Mouse (Mus musculus): ENCODE measurements around the gene Cyb5r1. TPM values are rescaled to one million over a fixed set of nuclear protein-coding genes. Genes with fewer than 3 reads are reported as not detected.

Cyb5r1 gene
- 10 to 100 TPM; 18.9 to 19.9 TPM for total RNA-seq (2021)

DNA sequence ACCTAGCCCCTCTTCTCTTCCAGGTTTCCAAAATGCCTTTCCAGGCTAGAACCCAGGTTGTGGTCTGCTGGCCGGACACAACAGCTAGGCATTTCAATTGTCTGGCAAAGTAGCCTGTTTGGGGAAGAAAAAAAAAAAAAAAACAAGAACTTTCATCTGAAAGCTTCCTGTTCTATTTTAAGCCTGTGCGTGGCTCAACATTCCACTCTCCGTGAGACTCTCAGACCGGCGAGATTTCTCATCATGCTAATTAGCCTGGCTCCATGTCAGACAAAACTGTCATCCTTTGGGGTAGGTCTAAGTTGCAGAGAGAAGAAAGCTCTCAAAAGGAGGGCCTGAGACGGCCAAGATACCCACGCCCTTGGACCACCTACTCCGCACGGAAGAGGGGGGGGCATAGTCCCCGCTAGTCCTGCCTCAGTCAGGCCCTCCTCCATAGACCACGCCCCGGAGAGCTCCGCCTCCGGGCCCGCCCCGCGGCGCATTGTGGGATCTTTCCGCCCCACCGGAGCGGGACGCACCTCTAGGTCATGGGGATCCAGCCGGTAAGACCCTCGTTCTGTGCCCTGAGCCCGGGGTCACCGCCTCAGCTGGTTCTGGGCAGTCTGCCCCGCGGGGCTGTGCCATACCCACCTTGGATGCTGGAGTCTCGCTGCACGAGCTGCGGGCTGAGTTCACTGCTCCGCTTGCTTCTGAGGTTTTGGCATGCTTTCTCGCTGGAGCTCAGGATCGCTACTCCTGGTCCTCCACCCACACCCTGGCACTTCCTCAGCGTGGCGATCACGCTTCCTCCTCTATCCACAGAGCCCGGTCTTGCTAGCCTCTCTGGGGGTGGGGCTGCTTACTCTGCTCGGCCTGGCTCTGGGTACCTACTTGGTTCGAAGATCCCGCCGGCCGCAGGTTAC is at the start of gene Cyb5r1:
Gene Cyb5r1, plus strand, starts transcription at position 51 of the 905 bp plus-strand sequence.
- intact Hi-C loops (cut with DNase I), result no loop called here
- DNase-seq (ENCODE audit: low spot score in 2 of 2), result peak; percentile 62 to 71

DNA sequence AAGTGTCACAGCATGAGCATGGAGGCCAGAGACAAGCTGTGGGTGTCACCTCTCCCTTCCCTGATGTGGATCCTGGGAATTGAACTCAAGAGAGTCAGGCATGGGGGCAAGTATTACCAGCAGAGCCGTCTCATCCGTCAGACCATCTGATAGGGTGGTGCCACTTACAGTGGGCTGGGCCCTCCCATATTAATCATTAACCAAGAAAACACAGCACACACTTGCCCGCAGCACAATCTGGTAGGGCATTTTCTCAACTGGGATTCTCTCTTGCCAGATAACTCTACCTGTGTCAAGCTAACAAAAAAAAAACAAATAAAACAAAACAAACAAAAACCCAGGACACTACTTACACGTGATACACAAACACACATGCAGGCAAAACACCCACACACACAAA is 47.9 kb upstream of the Cyb5r1 start:
- DNase-seq (ENCODE audit: low spot score in 2 of 2), result no peak
- intact Hi-C loops (cut with DNase I), result no loop called here

DNA sequence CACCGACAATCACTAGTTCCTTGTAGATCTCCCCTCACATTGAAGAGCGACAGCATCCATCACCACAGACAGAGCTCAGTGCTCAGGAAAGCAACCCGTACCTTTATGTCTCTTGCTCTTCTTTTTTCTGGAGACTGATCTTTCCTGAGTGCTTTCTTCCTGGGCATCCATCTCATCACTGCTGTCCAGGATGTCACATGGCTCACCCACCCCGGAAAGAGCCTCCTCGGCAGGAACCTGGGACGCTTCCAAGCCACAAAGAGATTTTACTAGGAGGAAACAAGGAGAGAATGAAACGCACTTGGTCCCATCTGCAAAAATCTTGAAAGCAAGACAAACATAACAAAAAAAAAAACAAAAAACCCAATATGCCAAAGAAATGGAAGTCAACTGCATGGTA is 44.7 kb upstream of the Cyb5r1 start:
- no peak for DNase-seq (ENCODE audit: low spot score in 2 of 2)
- intact Hi-C loops (cut with DNase I), result loop anchor here (2.0 to 5.0 kb wide), 2 partner anchors 57 to 94 kb away; partner anchors contain the start of genes Adipor1 and Klhl12

DNA sequence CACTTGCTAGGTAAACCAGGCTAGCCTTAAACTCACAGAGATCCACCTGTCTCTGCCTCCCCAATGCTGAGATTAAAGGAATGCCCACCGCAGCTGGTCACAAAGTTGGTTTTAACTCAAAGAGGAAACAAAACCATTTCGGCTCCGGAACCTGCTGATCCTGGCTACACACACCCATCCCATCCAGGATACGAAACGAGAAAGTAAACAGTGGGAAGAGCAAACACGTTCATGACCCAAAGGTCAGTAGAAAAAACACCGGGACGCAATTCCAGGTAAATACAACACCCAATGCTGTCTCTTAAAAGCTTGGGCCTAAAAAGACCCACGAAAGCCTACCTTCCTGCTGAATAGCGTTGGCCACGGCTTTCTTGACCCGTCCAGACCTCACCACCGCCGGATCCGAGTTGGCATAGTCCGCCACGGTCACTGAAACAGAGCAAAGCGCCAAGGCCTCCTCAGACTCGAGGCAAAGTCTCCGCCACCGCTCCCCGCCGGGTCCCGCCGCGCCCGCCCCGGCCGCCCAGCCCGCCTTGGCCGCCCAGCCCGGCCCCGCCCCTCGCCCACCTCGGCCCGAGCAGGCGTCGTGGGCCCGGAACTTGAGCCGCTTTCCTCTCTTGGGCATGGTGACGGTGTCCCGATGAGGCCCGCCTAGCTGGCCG is 44.0 kb upstream of the Cyb5r1 start:
- intact Hi-C loops (cut with DNase I), result loop anchor here (2.0 to 5.0 kb wide), 2 partner anchors 56 to 93 kb away; partner anchors contain the start of genes Adipor1 and Klhl12
- no peak for DNase-seq (ENCODE audit: low spot score in 2 of 2)

DNA sequence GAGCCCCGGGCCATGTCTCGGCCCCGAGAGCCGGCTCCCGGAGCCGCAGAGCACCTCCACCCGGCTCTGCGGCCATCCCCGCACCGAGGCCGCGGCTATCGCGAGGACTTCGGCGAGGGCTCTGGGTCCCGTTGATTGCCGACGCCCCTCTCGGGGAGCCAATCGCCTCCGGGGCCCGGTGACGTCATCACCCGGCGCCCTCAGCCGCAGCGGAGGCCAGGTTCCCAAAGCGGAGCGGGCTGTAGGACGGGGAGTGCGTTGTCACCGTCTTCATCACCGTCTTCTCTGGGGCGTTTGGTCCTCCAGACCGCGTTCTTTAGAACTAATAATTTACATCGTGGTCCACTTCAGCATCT is 43.5 kb upstream of the Cyb5r1 start, which contains the start of gene Tmem183a:
Gene Tmem183a, minus strand, starts transcription at position 123 of the 356 bp plus-strand sequence.
- intact Hi-C loops (cut with DNase I), result loop anchor here (2.0 to 5.0 kb wide), 2 partner anchors 55 to 93 kb away; partner anchors contain the start of genes Adipor1 and Klhl12
- DNase-seq (ENCODE audit: low spot score in 2 of 2), result peak; percentile 96 to 98

DNA sequence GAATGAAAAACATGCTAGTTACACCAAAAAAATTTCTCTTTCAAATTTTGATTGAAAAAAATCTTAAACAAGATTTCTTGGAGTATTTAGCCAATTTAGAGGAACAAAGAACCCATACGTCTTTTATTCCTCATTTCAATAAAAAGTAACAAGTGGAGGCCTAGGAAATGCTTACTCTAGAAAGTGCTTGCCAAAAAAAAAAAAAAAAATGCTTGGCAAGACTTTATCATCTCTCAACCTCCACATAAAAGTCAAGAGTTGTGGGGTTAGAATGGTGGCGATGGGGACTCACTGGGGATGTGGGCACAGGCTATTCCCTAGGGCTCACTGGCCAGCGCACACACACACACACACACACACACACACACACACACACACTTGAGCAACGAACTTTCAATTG is 42.2 kb upstream of the Cyb5r1 start:
- no peak for DNase-seq (ENCODE audit: low spot score in 2 of 2)
- intact Hi-C loops (cut with DNase I), result loop anchor here (5.0 kb wide), 1 partner anchor 54 kb away; the partner anchor contains the start of gene Adipor1

DNA sequence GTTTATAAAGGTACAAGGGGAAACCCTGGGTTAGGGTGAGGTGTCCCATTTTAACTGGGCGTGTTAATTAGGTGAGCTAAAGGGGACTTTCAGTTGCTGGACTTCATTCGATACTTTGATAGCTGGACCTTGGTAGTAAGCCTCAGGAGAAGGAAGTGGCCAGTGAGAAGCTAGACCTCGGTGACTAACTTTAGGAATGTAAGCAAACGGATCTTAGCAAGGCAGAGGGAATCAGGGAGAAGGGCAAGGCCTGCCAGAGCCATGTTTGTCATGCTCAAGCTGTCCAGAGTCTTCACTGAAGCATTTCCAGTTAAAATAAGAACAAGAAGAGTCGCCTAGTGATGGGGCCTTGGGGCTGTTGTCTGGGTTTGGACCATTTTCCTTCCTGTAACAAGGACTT is 39.9 kb upstream of the Cyb5r1 start:
- no peak for DNase-seq (ENCODE audit: low spot score in 2 of 2)
- intact Hi-C loops (cut with DNase I), result no loop called here

DNA sequence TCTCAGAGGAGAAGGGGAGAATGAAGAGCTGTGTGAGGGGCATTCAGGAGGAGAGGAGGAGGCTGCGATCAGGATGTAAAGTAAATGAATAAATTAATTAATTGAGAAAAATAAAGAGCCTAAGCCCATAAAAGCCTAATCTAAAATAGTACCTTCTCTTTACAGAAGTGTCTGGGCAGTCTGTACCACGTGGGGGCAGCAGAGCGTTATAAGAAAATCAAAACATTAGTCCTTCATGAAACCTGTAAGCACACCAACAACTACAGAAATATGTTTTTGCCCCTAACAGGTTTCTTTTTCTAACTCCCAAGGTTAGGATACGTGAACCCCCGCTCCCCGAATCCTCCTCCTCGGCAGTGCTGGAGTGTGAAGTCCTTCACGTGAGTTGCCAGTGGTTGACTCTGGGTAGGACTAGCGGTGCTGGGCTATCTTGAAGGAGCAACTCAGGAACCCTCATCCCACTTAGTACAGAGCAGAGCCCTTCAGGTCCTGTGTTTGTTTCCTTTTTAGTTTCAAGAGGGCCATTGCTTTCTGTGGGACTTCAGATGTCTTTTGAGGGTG is 36.5 kb upstream of the Cyb5r1 start:
- intact Hi-C loops (cut with DNase I), result no loop called here
- peak in 1 of 2 experiments; percentile 39 for DNase-seq (ENCODE audit: low spot score in 2 of 2)

DNA sequence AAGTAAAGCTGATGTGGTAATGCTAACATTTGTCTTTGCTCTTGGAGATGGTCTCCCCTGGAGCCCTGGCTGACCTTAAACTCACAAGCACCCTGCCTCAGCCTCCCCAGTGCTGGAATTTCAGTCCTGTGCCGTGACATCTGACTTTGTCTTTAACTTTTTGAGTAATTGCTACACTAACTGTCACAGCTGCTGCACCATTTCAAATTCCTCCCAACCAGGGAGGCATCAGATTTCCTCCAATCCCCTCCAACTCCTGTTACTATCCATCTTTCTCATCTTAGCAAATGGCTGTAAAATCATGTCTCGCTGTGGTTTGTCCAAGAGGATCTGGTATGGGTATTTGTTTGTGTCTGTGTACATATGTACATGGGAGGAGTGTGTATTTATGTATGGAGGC is 31.2 kb upstream of the Cyb5r1 start:
- DNase-seq (ENCODE audit: low spot score in 2 of 2), result no peak
- intact Hi-C loops (cut with DNase I), result no loop called here

DNA sequence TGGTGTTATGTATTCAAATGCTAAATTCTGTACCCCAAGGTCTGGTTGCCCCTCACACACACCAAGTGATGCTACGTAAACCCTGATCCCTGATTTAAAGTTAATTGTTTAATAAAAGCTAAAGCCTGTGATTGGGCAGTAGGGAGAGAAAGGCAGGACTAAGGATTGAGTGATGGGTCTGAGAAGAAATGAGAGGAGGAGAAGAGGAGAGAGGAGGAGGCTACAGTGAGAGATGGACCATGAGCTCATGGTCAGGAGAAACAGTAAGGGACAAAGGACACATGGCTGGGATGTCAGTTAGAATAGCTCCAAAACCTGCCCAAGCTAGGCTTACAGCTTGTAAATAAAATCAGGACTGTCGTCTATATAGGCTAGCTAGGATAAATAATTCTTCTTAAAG is 24.3 kb upstream of the Cyb5r1 start:
- no peak for DNase-seq (ENCODE audit: low spot score in 2 of 2)
- intact Hi-C loops (cut with DNase I), result no loop called here

DNA sequence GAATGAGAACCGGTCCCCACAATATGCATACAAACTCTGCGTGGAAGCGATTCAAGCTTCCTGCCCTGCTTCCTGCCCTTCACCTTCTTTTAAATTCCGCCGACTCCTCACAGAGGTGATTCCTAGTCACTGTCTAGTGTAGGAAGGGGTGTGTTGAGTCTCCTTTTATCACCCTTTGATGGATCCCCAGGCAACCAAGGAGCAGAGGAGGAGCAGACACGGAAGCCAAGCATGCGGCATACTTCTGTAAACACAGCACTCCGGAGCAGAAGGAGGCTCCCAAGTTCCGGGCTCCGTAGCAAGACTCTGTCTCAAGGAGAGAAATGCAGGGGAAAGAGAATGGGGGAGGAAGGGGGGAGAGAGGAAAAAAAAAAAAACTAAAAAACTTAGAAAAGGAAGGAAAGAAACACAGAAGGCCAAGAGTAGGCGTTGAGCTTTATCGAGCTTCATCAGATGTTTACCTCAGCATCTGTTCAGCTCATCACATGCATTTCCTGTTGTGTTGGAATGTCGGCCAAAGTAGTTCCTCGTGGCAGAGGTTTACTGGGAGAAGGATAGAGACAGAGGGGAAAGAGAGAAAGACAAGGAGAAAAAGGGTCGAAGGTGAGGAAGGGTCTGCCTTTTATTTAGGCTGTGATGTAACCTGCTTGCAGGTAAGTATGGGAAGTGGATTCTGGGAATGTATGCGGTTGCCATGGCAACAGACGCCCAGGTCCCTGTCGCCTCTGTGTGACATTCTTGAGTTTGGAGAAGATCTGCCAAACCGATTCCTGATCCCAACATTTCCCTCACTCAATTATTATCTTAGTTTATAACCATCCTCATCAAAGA is 23.3 kb upstream of the Cyb5r1 start:
- intact Hi-C loops (cut with DNase I), result no loop called here
- DNase-seq (ENCODE audit: low spot score in 2 of 2), result peak; percentile 14 to 18

DNA sequence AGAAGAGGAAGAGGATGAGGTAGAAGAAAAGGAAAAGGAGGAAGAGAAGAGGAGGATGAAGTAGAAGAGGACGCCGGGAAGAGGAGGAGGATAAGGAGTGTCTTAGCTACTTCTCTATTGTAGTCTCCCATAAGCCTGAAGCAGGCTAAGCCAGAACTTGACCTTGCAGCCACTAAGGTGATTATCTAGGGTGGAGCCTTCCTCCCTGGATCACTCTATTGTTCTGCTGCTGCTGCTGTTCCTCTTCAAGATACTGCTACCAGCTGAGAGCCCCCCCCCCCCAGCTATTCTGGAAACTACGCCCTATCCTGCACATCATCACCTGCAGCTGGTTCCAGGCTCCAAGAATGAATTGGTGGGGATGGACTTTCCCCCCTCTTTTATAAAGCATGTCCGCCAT is 20.8 kb upstream of the Cyb5r1 start:
- DNase-seq (ENCODE audit: low spot score in 2 of 2), result no peak
- intact Hi-C loops (cut with DNase I), result no loop called here

DNA sequence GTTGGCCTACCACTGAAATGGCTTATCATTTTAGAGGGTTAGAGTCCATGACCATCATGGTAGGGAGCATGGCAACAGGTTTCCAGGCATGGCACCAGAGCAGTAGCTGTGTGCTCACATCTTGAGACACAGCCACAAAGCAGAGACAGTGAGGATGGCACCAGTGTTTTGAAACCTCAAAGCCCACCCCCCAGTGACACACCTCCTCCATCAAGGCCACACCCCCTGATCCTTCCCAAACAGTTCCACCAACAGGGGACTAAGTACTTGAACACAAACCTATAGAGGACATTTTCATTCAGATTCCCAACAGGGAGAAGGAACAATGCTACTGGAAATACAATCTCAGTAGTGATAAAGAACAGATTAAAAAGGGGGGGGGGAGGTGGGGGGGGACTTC is 20.2 kb upstream of the Cyb5r1 start:
- no peak for DNase-seq (ENCODE audit: low spot score in 2 of 2)
- intact Hi-C loops (cut with DNase I), result no loop called here

DNA sequence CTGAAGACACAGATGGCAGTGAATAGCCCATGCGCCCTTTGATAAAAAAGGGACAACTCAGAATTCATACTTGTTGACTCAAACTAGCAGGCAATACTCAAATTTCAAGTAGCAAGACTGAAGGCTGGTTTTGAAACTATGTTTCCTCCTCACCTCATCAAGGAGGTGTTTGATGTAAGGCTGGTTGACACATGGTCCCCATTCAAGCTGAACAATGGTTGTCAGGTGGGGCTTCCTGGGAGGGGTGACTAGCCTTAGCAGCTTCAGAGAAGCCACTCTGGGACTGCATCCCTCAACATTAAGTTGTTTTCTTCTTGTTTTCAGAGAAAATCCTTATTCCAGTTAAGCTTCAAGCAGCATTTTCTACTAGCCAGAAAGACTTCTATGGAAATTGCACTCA is 19.7 kb upstream of the Cyb5r1 start, which contains the start of gene 4933406M09Rik:
Gene 4933406M09Rik, plus strand, starts transcription at position 275 of the 400 bp plus-strand sequence.
- intact Hi-C loops (cut with DNase I), result no loop called here
- no peak for DNase-seq (ENCODE audit: low spot score in 2 of 2)

DNA sequence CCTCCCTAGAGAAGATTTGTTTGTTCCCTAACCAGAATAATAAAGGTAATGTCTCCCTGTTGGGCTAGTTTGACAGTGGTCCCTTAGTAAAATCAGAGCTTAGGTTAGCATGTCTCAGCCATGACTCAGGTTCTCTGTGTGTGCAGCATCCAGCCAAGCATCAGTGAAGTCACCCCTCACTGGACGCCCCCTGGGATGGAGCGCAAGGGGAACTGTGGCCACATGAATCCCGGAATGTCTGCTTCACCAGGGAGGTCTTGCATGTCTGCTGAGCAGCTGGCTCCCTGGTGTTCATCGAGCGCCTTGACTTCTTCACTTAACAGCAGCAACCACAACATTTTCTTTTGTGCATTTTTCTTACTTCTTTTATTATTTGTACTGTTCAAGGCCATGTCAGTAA is 11.5 kb upstream of the Cyb5r1 start:
- intact Hi-C loops (cut with DNase I), result no loop called here
- no peak for DNase-seq (ENCODE audit: low spot score in 2 of 2)

DNA sequence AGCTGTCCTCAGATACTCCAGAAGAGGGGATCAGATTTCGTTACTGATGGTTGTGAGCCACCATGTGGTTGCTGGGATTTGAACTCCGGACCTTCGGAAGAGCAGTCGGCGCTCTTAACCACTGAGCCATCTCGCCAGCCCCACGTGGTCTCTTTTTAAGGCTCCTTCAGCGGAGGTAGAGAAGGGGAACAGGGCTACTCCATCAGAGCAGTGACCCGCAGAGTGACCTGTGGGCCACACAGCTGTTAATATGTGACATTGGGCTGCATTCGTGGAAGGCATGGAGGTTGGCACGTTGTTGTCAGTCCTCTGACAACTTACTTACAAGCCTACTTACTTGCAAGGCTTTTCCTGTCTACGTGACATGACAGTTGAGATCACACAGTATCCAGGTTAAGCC is 7.1 kb upstream of the Cyb5r1 start:
- intact Hi-C loops (cut with DNase I), result no loop called here
- DNase-seq (ENCODE audit: low spot score in 2 of 2), result no peak

DNA sequence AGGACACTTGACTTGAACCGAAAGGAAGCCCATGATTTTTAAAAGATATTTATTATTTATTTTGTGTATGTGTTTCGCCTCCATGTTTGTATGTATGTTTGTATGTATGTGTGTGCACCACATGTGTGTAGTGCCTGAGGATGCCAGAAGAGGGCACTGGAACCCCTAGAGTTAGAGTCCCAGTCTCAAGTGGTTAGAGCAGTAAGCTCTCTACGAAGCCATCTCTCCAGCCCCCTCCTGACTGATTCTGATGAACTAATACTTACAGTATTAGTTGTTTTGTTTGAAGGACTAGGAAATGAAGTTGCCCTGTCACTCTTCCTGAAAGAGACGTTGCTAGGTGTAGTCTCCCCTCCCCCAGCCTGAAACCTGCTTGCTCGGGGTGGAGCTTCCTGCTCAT is 5.6 kb upstream of the Cyb5r1 start:
- intact Hi-C loops (cut with DNase I), result no loop called here

DNA sequence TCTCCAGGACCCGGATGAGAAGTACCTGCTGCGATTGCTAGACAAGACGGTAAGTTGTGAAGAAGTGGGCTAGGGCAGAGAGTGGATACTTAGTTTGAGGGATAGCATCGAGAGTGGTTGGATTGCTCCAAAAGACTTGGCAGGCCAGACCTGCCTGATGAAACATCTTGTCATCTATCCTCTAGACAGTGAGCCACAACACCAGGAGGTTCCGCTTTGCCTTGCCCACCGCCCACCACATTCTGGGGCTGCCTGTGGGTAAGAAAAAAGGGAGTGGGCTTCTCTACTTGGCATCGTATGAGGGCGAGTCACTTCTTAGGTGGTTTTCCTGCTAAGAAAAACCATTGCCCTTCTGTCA is 1.0 kb downstream of the Cyb5r1 start:
- no peak for DNase-seq (ENCODE audit: low spot score in 2 of 2)
- intact Hi-C loops (cut with DNase I), result no loop called here

More for the DNA sequence above, 5.6 kb upstream of the Cyb5r1 start:
- no peak for DNase-seq (ENCODE audit: low spot score in 2 of 2)

DNA sequence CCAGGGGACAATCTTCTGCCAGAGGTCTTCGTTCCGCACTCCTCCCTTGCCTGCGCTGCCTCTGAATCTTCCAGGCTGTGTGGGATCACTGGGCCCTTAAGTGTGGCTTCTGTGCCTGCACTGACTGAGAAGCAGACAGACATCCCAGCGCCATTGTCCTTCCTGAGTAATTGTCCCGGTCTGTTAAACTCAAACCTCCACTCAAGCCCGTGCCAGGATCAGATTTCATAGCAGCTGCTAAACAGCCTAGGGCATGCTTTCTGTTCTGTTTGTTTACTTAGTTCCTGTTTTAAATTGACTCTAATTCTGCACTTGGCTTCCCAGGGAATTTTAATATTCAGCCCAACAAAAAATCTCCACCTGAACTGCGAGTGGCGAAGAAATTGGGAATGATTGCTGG is 2.7 kb downstream of the Cyb5r1 start:
- intact Hi-C loops (cut with DNase I), result no loop called here
- no peak for DNase-seq (ENCODE audit: low spot score in 2 of 2)

Data from left cerebral cortex, postnatal 36 days (tissue).